Mouse (Mus musculus): ENCODE results near the gene Lnpep. TPM values are rescaled to one million over a fixed set of nuclear protein-coding genes. Genes with fewer than 3 reads are reported as not detected.
"Not testable (repeated sequence)": the region's sequence is repeated elsewhere in the genome, so short reads cannot be mapped to it uniquely, and the experiment has no call there.

Gene Lnpep
- total RNA-seq, 2 experiments from 2014 or later: 101 to 135 TPM

DNA sequence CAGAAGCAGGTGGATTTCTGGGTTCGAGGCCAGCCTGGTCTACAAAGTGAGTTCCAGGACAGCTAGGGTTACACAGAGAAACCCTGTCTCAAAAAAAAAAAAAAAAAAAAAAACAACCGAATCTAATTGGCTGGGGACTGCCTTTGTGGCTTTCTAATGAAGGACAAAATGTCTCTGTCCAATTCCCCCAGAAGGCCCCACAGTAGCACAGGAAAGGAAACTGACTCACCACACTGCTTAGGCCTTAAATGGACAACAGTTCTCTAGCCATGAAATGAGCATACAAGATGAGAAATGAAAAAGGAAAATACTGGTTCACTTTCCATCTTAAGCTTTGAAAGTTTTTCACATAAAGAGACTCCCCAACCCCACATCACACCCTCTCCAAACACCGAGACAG is 15.3 kb downstream of the Lnpep start:
- DNase-seq: no peak

DNA sequence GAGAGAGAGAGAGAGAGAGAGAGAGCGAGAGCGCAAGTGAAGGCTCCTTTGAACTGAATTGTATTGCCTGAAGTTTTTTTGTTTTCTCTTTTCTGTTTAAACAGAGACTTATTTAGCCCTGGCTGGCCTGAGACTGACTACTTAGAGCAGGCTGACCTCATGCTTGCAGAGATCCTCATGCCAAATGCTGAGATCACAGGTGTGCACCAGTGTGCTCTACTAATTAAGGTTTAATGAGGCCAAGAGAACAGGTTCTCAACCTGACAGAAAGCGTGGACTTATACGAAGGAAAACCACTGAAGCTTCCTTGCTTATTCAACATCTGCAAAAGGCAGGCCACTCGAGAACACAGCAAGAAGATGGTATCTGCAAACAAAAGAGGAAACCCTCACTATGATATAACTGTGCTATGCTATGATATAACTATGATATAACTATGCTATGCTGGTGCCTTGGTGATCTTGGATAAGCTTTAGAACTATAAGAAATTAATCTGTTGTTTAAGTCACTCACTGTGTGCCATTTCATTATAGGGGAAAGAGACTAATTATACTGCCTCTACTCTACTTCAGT is 16.3 kb downstream of the Lnpep start:
- no peak for DNase-seq

DNA sequence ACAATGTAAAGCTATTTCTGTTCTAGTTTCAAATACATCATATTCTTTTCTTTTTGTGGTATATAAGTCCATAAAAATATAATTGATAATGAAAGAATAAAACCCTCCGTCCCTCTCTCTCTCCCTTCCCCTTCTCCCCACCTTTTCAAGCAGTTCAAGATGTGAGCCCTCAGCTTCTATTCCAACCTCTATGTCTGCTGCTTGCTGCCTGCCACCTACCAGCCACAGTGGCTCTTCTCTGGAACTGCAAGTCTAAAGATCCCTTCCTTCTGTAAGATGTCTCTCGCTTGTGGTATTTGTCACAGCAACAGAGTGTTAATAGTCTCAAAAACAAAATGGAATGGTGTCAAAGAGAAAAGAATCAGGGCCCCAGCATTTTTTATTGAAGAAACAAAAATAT is 20.3 kb downstream of the Lnpep start:
- no peak for DNase-seq

DNA sequence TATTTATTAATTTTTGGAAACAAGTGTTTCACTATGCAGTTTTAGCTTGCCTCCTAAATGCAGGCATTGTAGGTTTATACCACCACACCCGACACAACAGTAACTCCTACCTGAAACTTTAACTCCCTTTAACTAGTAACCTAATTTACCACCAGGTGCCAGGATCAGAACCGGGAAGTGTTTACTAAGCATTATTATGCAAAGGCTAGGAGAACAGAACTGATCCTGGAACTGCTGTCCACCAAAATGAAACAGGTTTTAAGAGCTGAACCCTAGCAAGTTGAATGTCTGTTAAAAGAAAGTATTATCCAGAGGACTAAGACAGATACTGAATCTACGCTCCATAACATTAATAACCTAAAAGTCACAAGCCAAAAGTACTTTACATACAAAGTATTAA is 21.2 kb downstream of the Lnpep start:
- no peak for DNase-seq

DNA sequence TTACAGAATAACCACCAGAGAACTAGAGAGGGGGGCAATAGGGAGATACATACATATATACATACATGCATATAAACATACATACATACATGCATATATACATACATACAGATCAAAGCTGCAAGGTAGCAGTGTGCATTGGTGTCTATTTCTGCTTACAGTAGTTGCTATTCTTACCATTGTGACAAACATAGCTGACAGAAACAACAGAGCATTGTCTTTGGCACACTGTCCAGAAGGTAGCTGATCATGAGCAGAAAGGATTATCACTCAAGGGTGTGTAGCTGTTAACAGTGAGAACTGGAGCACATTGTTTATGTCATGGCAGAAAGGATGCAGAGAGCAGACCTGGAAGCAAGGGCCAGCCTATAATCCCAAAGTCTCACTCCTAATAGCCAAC is 22.1 kb downstream of the Lnpep start:
- DNase-seq: no peak

DNA sequence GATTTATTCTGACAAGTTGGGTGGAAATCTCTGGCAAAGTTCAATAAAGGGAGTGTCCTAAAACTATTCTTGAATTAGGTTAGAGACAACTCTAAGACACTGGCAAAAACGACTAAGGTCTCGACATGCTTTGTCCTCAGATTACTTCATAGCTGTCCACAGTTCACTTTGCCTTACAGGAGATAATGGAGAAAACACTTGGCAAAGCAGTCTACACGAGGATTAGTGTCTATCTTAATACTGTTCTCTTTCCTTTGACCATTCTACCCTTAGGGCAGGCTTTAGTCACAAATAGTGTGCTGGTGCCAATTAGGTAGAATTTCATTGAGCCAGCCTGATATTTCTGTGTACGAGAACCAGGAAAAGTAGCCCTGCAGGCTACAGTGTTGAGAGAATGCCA is 22.5 kb downstream of the Lnpep start:
- no peak for DNase-seq

DNA sequence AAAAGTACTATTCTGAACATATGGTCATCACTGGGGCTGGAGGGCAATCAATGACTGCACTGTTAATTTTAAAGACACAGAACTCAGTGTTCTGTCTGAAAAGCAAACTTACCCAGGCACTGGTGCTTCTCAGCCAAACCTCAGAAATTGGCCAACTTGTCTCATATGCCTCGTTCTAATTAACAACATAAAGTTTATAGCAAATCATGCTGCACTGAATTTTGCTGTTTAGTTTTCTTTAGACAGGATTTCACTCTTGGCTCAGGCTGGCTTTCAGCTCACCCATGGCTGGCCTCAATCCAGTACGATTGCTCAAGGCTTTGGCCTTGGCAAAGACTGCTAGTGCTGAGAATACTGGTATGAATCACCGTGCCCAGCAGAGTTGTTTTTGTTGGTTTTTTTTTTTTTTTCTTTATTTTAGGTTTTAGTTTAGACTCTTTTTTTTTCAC is 24.0 kb downstream of the Lnpep start:
- peak; percentile 95 for DNase-seq

DNA sequence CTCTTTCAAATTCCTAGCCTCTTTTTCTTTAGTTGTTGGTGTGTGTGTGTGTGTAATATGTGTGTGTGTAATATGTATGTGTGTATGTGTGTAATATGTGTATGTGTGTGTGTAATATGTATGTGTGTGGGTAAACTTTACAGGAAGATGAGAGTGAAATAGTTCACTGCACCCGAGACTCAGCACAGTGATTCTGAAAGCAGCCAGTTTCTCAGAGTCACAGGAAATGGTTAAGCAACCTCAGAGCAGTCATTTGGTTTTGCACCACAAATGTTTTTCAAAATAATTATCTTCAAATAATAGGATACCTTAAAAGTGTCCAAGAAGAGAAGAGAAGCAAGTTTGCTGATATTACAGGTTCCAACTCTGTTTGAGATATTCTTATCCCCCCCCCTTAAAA is 24.8 kb downstream of the Lnpep start:
- no peak for DNase-seq

DNA sequence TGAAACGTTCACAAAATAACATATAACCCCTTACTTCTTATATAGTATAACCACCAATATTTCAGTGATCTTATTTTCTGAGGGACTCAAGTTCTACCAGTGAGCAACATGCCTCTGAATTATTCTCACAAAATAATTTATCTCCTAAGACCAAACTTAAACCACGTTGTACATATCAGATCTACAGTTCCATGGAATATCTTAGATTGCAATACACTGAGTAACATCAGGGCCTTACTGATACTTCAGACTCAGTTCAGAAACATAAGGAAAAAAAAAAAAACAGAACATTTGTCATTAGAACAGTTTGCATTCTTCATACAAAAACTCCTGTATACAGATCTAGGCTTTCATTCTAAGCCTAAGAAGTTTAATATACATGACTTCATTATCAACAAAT is 26.5 kb downstream of the Lnpep start:
- DNase-seq: no peak

DNA sequence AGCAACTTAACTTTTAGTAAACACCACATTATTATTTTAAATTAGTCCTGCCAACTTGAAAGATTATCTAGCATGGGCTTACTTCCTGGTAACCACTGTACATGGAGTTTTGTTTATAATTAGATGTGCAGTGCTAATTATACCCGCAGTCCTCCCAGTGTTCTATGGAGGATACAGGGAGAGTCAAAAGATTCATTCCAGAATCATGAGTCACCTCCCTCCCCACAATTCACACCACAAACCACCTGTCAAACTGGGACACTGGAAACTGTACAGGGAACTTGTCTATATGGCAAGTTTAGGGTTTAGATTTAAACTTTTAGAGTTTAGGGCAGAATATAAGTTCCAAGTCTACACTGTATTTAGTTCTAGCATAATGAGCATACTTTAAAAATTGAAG is 31.9 kb downstream of the Lnpep start:
- no peak for DNase-seq

DNA sequence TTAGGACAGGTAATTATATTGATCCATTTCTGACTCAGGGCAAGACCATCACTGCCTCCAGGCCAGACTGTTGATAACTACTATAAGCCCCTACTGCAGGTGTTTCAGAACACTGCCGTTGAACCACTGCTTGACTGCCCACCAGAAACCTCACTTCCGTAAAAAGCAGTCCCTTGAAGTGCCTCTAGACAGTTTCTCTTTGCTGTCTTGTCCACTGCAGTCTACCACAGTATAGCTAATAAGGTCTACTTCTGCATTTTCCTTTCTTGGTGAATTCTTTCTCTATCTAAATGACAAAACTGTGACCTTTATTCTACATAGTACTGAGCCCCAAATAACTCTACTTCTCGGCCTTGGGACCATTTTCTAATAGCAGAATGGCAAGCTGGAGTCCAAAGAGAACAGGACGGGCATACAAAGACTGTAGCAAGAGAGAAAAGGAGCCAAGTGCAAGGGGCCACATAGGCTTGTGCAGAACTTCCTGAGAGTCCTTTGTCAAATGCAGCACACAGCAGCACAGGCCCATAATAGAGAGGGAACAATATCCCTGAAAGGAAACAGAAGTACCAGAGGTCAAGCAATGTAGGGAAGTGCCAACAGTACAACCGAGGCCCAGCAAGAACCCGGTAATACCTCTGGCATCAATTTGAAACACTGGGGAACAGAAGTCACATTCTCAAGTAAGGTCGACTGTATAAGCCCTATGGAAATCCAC is 37.4 kb downstream of the Lnpep start:
- no peak for DNase-seq

DNA sequence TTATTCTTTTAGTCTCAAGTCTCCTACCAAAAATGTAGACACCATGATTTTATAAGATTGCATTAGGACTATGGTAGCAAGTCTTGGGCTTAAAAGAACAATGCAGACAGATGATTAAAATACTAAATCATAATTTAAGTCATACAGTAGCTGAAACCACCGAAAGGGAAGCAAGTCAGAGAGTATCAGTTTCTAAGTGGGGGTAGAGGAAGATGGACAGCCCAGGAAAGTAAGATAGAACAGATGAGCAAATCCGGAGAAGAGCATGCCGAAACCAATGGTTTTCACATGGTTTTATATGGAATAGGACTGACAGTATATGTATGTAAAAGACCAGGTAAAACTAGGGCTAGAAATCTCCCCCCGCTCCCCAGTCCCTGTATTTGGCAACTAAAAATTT is 39.7 kb downstream of the Lnpep start:
- DNase-seq: no peak

DNA sequence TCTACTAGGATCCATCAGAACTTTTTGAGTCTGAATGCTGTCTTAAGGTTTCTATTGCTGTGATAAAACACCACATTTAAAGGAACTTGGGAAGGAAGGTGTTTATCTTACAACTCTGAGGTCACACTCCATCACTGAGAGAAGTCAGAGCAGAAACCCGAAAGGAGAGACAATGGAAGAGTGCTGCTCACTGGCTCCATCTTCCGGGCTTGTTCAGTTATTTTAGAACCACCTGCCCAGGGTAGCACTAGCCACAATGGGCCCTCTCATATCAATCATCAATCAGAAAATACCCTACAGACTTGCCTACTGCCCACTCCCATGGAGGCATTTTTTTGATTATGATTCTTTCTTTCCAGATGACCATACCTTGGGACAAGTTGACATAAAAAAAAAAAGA is 41.0 kb downstream of the Lnpep start:
- no peak for DNase-seq

DNA sequence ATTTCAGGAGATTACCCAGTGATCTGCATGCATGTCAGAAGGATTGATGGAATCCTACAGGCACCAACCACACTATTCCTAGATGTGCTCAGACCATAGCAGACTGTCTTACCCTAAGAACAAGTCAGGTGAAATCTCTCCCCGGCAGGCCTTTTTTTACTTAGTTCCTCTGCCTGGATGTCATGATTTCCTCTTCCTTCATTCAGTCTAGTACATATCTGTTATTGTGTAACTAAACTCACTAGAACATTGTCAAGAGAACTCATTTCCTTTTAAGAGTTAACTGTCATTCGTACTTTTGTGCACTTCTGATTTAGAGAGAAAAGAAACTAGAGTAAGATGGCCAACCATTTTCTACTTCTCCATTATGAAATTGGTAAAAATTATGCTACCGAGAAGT is 43.6 kb downstream of the Lnpep start:
- DNase-seq: no peak

DNA sequence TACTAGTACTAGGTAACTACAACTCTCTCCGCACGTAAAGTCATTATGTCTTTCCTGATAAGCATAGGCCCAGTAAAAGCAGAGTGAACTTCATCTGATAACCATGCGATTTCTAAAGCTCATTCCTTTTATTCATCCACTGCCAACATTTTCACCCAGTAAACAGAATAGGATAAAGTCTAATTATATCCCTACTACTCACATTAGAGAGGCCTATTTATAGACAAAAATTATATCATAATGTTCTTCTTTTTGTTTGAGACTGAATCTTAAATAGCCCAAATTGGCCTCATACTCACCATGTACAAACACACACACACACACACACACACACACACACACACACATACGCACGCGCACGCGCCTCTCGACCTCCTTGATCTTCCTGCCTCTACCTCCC is 48.5 kb downstream of the Lnpep start:
- DNase-seq: no peak

DNA sequence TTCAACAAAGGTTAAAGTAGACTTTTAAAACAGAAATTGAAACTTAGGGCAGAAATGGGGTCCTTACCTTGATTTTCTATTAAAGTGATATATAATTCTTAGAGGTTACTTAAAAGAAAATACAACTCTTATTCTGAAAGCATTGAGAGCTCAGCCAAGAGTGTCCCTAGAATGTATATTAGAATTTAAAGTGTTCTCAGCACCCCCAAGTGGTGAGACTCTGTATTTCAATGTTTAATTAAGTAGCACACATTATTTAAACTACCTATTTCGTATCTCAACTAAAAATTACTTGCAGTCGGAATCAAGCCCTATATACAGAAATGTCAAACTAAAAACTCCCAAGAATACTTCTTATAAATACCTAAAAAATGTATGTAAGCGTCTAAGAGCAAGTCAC is 57.8 kb downstream of the Lnpep start:
- DNase-seq: peak; percentile 21

DNA sequence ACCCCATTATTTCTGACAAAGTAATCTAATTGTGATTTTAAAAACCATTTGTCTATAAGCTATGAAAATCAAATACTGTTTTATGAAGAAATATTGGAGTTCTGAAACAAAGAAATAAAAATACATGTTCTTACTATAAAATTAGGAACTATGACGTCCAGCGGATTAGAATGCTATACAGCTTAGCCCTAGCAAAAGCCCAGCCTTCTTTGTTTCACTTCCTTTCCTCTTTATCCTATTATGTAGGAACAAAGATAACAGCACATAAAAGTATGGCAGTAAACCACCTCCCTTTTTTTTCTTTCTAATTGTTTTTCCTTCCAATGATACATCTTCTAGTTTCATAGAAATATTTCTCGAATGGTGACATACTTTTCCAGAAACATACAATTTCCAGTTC is 75.9 kb downstream of the Lnpep start:
- DNase-seq: no peak

DNA sequence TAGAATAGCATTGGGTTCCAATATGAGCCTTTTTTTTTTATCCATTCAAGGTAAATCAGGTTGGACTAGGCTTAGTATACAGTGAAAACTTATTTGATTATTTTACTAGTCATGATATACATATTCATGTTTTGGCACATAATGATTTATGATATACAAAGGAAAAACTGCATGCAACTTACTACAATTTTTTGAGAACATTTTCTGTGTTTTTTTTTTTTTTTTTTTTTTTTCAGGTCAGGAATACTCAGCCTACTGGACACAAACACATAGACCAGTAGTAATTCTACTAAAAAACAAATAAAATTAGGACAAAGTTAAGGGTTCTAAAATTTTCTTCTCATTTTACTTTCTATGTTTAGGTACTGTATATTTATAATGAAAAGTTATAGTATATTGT is 93.5 kb downstream of the Lnpep start:
- DNase-seq: no peak

DNA sequence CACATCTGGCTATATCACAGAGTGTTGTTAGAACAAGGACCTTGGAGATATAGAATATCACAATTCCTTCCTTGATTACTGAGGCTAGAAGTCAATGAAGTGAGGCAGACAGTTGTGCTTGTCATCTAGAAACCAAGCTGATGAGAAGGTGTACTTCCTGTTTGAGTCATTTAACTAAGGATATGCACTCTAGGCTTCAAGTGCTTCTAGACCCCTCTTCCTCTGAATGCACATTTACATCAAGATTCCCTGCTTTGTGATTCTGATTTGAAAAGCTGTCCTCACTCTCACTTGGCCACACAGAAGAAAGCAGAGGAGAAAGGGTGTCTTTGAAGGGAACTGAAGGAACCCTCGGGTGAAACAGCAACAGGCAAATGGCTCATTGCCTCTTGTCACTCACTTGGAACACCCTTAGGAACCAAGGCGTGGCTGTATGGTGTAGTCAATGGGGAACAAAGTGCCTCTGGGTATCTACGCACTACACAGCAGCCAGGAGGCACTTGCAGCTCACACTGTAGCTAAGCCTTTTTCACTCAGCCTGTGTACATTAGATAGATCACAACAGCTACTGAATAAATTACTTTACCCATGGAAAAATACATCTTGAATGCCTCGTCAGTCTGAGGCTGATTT is 108.3 kb downstream of the Lnpep start:
- DNase-seq: no peak

DNA sequence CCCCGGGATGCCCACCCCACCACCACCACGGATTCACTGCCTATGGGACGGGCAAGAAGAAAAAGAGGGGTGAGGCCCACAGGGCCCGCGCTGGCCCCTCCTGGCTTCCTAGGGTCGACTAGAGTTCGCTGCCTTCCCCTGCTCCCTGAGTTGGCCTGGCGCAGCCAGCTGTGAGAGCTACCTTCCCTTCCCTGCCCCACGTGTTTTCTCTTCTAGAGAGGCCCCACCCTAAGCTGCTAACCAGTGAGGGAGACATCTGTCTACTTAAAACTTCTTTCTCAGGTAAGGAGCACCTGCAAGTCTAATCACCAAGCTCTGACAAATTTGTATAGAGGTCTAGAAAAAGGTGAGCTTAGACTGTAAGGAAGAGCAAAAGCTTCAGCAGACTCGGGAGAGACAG is 118.2 kb downstream of the Lnpep start:
- no peak for DNase-seq

DNA sequence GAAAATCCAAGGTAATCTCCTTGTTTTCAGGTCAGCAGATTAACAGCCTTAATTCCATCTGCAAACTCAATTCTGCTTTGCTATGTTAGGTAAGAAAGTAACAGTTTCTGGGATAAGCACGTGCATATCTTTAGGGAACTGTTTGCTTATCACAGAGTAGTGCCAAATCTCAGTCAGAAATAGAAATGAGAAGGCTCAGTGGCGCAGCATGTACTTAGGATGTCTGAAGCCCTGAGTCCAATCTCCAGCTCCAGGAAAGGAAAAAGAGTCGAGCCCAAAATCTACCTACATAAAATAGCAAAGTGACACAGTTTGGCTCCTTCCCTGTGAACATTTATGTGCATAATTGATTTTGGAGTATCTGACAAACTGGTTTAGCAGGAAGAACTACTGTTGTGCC is 125.6 kb downstream of the Lnpep start:
- DNase-seq: no peak

DNA sequence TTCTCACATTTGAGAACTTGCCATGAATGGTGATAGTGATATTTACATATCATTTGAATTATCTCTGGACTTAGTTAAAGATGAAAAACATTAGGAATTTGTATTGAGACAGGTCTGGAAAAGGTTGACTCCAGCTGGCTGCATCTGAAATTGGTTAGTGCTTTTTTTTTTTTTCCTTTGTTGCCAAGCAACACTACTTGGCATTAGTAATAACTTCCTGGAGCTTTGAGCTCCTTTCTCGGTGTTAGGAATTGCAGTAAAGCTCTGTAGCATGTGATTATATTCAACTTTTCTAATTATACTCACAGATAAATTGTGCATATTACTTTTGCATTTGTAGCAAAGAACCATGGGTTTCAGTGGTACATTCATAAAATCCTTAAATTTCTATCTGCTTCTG is 126.0 kb downstream of the Lnpep start:
- DNase-seq: no peak

DNA sequence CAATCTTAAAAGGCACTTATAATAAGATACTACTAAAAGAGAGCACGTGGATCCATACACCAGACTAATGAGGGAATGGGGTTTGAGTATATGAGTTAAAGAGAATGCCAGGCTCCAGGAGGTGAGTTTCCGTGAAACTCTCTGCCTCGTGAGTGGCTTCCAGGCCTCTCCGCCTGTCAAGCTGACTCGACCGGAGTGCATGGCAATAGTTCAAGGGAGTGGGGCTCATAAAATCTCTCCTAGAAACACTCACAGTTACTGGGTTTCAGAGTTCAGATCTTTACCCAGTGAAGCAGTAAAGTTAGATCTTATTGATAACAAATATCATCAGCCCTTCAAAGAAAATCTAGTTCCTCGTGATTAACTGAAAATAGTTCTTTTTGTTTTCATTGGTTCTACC is 128.1 kb downstream of the Lnpep start:
- DNase-seq: no peak

DNA sequence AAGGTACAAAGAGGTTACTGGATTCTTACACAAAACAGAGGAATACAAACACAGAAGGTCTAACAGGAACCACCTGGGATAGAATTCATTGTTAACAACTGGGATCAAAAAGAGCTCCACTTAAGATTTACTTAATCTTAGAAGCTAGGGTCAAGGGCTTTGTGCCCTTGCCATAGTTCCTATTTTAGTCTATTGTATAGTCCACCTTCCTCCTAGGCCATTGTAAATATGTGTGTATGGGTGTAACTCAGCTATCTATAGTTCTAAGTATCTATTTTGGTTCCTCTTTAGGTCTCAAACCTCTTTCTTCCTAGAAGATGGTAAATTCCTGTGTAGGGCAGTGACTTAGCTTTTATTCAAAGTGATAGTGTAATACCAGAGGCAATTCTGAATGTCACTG is 128.6 kb downstream of the Lnpep start:
- not testable (repeated sequence) for DNase-seq
